Mouse (Mus musculus): ENCODE measurements around the gene Sel1l3.

Sel1l3 gene

GRCm38 (mm10) chr5:53213711-53214352, at the start of gene Sel1l3:
TSS of gene Sel1l3 (minus strand) at chr5:53213927.
- peak; percentile 83 to 84 for DNase-seq

- DNase-seq = no peak
These were observed 48.3 kb upstream of the Sel1l3 start for GRCm38 (mm10) chr5:53261999-53262398.

GRCm38 (mm10) chr5:53259894-53260293, 46.2 kb upstream of the Sel1l3 start:
- no peak for DNase-seq

GRCm38 (mm10) chr5:53258038-53258786, 44.5 kb upstream of the Sel1l3 start:
- peak; percentile 43 to 56 for DNase-seq

GRCm38 (mm10) chr5:53254821-53255220, 41.1 kb upstream of the Sel1l3 start:
- DNase-seq = no peak

GRCm38 (mm10) chr5:53254154-53254553, 40.4 kb upstream of the Sel1l3 start:
- DNase-seq = no peak

- DNase-seq = no peak
These were observed 35.8 kb upstream of the Sel1l3 start for GRCm38 (mm10) chr5:53249431-53250061.

GRCm38 (mm10) chr5:53248499-53248898, 34.8 kb upstream of the Sel1l3 start:
- DNase-seq = no peak

GRCm38 (mm10) chr5:53243933-53244332, 30.2 kb upstream of the Sel1l3 start:
- no peak for DNase-seq

GRCm38 (mm10) chr5:53242865-53243499, 29.3 kb upstream of the Sel1l3 start:
- no peak for DNase-seq

GRCm38 (mm10) chr5:53241963-53242362, 28.2 kb upstream of the Sel1l3 start:
- no peak for DNase-seq

- no peak for DNase-seq
These were observed 27.4 kb upstream of the Sel1l3 start for GRCm38 (mm10) chr5:53241109-53241508.

- no peak for DNase-seq
These were observed 26.2 kb upstream of the Sel1l3 start for GRCm38 (mm10) chr5:53239831-53240440.

- DNase-seq = no peak
These were observed 25.5 kb upstream of the Sel1l3 start for GRCm38 (mm10) chr5:53239189-53239588.

- DNase-seq = no peak
These were observed 25.0 kb upstream of the Sel1l3 start for GRCm38 (mm10) chr5:53238761-53239160.

- DNase-seq = no peak
These were observed 23.0 kb upstream of the Sel1l3 start for GRCm38 (mm10) chr5:53236749-53237148.

GRCm38 (mm10) chr5:53236136-53236535, 22.4 kb upstream of the Sel1l3 start:
- DNase-seq = peak; percentile 47 to 59

GRCm38 (mm10) chr5:53235551-53235950, 21.8 kb upstream of the Sel1l3 start:
- DNase-seq = no peak

- no peak for DNase-seq
These were observed 16.8 kb upstream of the Sel1l3 start for GRCm38 (mm10) chr5:53230560-53230959.

- DNase-seq = no peak
These were observed 11.7 kb upstream of the Sel1l3 start for GRCm38 (mm10) chr5:53225434-53225833.

- DNase-seq = no peak
These were observed 1.1 kb upstream of the Sel1l3 start for GRCm38 (mm10) chr5:53214801-53215200.

- peak in 1 of 2 experiments; percentile 42 for DNase-seq
These were observed 635 bp upstream of the Sel1l3 start for GRCm38 (mm10) chr5:53214362-53214761.

Data from cerebellum, postnatal 25 days (tissue).